Mouse (Mus musculus) kidney, adult 18-20 months (tissue): ENCODE results near the gene Mmel1.

Experiments used
- DNase-seq: peaks from one replicate; pipeline ENCODE4 v3.0.0; 2021

The Mmel1 gene

GRCm38 (mm10) chr4:154908490-154908889 lies 39.1 kb downstream of the Mmel1 start:
- no peak for DNase-seq

DNA sequence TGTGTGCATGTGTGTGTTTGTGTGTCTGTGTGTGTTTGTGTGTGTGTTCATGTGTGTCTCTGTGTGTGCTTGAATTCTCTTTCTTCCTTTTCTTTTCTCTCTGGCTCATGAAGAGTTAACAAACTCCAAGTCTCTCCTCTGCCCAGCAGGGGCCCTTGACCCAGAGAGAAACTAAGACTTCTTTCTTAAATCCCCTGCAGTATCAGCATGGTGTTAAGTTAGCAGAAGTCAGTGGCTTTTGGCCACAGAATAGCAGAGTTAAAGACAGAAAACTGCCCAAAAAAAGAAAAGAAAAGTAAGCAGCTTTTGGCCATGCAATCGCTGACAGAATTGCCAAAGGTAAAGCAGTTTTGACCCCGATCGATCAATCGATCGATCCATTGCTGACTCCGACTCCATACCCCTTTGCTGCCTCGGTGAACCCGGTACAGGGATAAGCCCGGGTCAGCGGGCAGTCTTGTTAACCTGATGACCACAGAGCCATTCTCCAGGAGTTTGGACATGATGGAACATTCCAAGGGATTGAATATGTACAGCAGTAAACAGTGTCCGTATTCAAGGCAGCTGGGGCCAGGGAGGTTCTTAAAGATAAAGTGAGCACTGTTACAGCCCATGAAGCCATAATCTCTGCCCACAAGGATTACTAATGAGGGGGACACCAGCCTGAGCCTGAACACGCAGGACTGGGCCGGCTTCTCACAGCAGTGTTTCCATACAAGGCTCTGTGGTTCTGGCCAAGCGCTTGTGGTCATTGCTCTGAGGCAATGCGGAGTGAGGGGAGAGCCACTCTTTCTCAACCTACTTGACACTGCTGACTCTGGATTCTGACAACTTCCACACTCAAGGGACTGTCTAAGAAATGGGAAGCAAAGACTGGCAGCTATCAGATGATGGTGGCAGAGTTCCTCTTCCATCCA lies 41.5 kb downstream of the Mmel1 start:
- no peak for DNase-seq

DNA sequence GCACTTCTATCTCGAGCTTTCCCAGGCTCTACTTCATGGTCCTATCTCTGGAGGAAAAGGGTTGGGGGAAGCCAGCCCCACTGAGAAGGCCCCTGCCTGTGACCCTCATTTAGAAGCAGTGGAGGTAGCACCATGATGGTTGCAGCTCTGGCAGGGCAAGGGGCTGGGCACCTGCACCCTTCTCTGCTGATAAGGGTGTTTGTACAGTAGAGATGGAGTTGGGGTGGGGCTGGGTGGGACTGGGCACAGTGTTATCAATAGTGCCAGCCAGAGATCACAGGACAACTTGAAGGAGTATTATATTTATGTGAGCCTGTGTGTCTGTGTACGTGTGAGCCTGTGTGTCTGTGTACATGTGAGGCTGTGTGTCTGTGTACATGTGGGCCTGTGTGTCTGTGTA lies 42.3 kb downstream of the Mmel1 start:
- no peak for DNase-seq

DNA sequence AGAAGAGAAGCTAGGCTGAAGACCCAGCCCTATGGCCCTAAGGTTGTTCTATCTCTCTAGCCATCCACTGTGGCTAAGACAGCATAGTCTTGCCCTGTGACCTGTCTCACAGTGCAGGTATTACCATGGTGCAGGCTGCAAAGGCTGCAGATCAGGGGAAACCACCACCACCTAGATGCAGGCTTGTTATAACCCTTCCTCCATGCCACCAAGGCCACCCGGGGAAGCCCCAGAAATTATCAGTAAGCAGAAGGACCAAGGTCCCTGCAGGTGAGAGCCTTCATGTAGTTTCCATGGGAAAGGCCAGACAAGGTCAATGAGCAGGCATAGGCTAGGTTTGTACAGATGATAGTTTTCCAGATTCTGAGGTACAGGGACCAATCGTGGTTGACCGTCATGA lies 44.5 kb downstream of the Mmel1 start:
- no peak for DNase-seq

GRCm38 (mm10) chr4:154914252-154914651 lies 44.9 kb downstream of the Mmel1 start:
- DNase-seq: no peak

- no peak for DNase-seq
Observed at GRCm38 (mm10) chr4:154914707-154915106, 45.3 kb downstream of the Mmel1 start.

- no peak for DNase-seq
Observed at GRCm38 (mm10) chr4:154915286-154915685, 45.9 kb downstream of the Mmel1 start.

- DNase-seq: no peak
Observed at GRCm38 (mm10) chr4:154916662-154917061, 47.3 kb downstream of the Mmel1 start.

DNA sequence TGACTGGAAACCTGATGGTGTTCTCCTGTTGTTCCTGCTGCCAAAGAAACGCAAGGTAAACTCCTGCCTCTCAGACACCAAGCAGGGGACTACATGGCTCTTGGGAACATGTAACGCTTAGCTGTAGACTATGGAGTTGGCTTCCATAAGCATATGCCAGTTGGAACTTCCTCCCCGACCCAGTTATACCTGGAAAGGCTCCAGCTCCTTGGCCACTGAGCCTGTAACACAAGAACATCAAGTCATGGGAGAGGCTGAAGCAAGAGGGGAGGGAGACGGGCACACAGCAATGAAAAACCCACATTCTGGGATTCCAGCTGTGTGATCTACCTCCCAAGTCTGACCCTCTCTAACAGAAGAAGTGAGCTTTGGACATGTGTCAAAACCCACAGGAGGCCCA lies 52.9 kb downstream of the Mmel1 start:
- no peak for DNase-seq

DNA sequence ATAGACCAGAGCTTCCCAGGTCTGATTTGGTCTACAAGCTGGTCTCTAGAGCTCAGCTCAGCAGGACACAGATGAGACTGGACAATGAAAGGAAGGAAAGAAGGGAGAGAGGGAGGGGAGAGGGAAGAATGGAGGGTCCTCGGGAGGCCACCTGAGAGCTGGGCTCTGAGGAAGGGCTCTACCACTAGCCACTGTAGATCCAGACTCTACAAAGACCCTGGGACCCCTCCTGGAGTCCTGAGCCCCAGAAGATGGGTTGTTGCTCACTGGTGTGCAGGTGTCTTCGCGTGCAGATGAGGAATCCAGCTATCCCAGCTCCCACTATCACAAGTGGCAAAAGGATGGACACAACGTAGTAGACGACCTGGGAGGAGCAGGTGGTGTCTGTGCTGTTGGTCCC lies 53.5 kb downstream of the Mmel1 start:
- DNase-seq: no peak

DNA sequence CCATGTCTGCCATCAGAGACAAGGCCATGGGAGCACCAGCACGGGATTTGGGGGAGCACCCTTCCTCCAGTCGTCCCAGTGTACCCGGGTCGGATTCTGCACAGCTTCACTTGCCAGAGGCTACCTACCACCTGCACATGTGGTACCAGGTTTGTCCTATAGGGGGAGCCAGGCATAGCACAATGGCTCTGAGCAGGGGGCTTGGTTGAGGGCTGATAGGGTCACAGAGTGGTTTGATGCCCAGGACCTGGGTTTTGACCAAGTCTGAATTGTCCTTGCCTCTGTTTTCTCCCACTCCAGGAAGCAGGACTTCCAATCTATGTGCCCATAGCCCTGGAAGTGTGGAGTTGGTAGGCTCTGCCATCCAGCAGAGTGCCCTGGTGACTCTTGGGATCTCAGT lies 56.0 kb downstream of the Mmel1 start:
- DNase-seq: peak; percentile 35

DNA sequence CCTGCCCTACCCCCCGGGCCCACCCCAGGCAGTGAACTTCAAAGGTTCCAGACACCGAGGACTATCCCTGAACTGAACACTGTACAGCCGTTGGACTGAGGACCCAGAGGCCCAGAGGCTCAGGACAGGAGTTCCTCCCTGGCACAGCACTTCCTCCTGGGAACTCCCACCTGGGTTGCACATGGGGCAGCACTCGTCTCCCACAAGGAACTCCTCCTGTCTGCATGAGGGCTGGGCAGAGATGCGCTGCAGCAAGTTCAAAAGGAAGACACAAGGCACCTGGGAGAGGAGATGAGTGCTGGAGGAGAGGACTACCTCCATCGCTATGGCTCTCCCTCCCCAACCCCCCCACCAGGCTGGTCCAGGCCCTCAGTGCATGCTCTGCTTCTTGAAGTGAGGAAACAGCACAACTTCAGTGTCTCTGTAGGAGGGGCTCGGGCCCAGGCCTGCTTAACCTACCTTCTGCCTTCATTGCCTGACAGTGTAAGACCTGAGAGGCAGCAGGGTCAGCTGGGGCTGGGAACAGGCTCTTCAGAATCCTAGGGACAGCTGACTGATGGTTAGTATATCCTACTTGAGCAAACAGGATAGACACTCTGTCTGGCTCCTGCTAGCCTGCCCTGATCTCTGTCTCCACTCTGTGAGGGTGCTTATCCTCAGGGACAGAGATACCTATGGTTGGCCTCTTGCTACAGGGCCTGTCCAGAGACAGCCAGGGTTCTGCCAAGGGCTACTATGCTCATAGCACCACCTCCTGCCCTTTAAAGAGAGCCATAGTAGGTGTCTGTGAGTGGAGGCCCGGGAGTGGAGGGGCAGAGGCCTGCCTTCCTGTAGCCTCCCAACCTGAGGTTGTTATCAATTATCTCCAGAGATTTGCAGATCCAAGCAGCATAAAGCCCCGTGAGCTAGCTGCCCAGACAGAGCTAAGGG lies 57.8 kb downstream of the Mmel1 start:
- no peak for DNase-seq

- peak; percentile 54 for DNase-seq
Observed at GRCm38 (mm10) chr4:154927899-154928337, 58.5 kb downstream of the Mmel1 start.

DNA sequence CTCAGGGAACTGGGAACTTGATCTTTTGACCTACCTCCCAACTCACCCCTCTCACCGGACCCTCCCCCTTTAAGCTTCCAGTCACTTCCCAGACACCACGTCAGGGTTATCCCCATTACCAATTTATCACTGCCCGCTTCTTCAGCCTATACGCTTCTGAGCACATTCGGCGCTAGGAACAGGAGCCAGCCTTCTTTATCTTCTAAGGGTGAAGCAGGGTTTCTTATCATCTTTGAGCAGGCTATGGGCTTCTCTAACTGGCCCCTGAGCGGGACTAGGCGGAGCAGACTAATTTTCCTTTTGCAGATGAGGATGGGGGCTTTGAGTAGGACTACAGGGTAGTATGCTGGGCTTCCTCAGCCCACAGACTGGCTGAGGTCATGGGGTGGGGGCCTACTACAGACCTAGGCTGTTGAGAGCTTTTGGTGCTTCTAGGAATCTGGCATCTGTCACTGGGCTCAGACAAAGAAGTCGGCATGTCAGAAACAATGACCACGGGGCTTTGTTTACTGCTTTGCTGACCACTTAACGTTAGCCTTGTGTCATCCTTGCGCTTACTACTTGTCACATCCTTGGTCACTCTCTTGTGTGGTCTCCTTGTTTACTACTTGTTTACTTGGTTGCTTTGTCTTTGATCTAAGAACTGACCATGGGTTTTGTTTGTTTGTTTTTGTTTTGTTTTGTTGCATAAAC lies 59.2 kb downstream of the Mmel1 start, which contains the start of gene Tnfrsf14:
Tnfrsf14 (minus strand) TSS at position 169 of the 693 bp plus-strand sequence.
- DNase-seq: no peak

DNA sequence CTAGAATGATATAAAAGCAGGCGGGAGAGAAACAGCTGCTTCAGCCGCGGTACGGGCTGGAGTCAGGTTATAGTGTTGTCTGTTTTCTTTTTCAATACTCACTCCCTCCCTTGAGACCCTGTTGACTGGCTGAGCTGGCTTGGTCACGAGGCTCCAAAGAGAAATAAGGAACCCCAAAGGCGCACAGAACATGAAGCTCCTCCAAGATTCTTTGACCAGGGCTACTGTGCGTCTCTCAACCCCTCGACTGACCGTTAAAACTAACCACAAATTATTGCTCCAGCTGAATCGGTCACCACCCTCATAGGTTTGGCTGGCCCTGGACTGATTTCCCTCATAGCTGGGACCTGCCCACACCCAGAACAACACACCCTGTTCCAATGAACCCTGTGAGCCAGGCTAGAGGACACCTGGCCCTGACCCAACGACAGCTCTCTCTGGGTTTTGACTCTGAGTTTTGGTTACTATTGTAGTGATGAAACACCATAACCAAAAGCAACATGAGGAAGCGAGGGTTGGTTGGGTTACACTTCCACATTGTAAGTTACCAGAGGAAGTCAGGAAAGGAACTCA lies 59.8 kb downstream of the Mmel1 start:
- no peak for DNase-seq

- no peak for DNase-seq
Observed at GRCm38 (mm10) chr4:154933306-154933907, 64.0 kb downstream of the Mmel1 start.

DNA sequence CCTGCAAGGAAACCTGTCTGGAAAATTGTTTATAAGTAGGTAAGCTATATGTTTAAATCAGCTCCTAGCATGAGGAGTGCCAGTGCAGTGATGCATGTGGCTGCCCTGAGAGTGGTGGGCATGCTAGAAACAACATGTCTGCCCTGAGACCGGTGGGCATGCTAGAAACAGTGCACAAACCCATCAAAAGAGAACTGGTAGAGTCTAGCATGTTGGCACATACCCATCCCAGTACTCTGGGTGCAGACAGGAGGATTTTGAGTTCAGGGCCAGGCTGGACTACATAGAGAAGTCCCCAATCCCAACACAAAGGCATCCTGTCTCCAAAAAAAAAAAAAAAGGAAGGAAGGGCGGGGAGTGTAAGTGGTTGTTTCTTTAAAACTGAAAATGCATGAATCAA lies 65.4 kb downstream of the Mmel1 start:
- no peak for DNase-seq

GRCm38 (mm10) chr4:154935788-154936187 lies 66.4 kb downstream of the Mmel1 start:
- DNase-seq: no peak

GRCm38 (mm10) chr4:154936542-154937255 lies 67.3 kb downstream of the Mmel1 start:
- DNase-seq: no peak

DNA sequence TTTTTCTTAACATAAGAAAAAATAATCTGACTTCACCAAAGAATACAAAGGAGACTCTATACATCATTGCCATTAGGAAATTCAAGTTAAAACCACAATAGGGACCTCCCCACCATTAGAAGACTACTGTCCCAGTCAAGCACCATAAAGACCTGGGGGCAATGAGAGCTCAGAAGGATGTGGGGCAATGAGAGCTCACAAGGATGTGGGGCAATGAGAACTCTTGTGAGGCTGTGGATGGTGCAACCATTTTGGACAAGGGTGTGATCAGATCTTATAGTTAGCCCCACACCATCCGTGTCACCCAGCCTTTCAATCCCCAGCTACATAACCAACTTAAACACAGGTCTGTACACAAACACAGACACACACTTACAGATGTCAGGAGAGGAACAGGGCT lies 68.4 kb downstream of the Mmel1 start:
- no peak for DNase-seq

DNA sequence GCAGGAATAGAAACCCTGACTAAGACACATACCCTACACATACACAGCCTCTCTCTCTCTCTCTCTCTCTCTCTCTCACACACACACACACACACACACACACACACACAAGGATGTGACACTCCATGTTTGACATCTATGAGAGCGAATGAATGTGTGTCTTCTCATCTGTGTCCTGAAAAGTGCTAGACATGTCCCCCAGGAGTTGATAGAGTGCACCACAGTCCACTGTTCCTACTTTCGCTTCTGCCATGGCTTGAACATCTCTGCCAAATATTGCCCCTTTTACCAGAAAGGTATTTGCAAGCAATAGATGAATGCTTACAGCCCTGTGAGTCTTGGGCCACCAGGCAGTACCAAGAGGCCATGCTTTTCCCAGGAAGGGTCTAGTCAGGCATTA lies 70.8 kb downstream of the Mmel1 start:
- DNase-seq: no peak
